Mouse (Mus musculus): ENCODE measurements around the gene Dact1. TPM values are rescaled to one million over a fixed set of nuclear protein-coding genes. Genes with fewer than 3 reads are reported as not detected.

Dact1 gene
- total and polyA plus RNA-seq, 3 experiments: 2.7 to 4.6 (median 3.7) TPM

- DNase-seq (ENCODE audit: extremely low read depth): no peak
- H3K79me2 ChIP-seq (replicated peaks; ENCODE audit: control insufficient read depth, extremely low read depth, insufficient read depth, poor library complexity, severe bottlenecking): no peaks in the 10 kb centered on the region; the same call in 1 of the 2 replicates
- H3K27me3 ChIP-seq (replicated peaks): no peaks in the 10 kb centered on the region
- no peak overlapping the region for H3K4me3 ChIP-seq (replicated peaks in 1 of 3; ENCODE audit: low read depth in 2 of 3, low read length in 2 of 3, poor library complexity in 1 of 3)
- H3K9me3 ChIP-seq (replicated peaks; ENCODE audit: low read length): no peaks in the 10 kb centered on the region
- H3K27ac ChIP-seq (ENCODE audit: insufficient read depth, low read depth): no peak overlapping the region
- no peak overlapping the region for H3K4me2 ChIP-seq (ENCODE audit: insufficient read depth, low read depth, poor library complexity, severe bottlenecking)
- dilution Hi-C loops (cut with MboI; ENCODE audit: extremely low pct_ligation_motif_present, extremely low pct_unique_long_range_greater_than_20kb, low sequenced_read_pairs) (no loop called here), in situ Hi-C loops (cut with MboI; ENCODE audit: low pct_ligation_motif_present, low pct_unique_long_range_greater_than_20kb, low sequenced_read_pairs) (no loop called here)
- H3K4me1 ChIP-seq (ENCODE audit: control insufficient read depth in 1 of 2, insufficient read depth in 2 of 2): peaks cover 2 to 15% of the 10 kb centered on the region in 2 experiments; a peak in 2 of 4 replicates
- peaks cover 0 to 33% of the 10 kb centered on the region in 2 experiments for H3K36me3 ChIP-seq (replicated peaks in 1 of 2; ENCODE audit: control insufficient read depth in 1 of 2, insufficient read depth in 1 of 2, low read length in 1 of 2)
- TF ChIP-seq MAZ (IDR thresholded peaks at IDR 0.05; ENCODE audit: low read depth, low read length) (no peak), ZNF384 (IDR thresholded peaks at IDR 0.05; ENCODE audit: low read depth, low read length) (no peak), POLR2A (IDR thresholded peaks at IDR 0.05; ENCODE audit: low read depth, low read length) (no peak), PAX5 (IDR thresholded peaks at IDR 0.05; ENCODE audit: low read length) (no peak), ETS1 (conservative IDR thresholded peaks at IDR 0.05; ENCODE audit: low read depth, low read length) (no peak), ZC3H11A (IDR thresholded peaks at IDR 0.05; ENCODE audit: low read depth, low read length) (no peak), POLR2AphosphoS2 (IDR thresholded peaks at IDR 0.05; ENCODE audit: low read depth, low read length) (no peak), MEF2A (IDR thresholded peaks at IDR 0.05; ENCODE audit: borderline replicate concordance, low read depth, low read length) (no peak), CHD2 (IDR thresholded peaks at IDR 0.05; ENCODE audit: low read length) (no peak), HCFC1 (IDR thresholded peaks at IDR 0.05; ENCODE audit: low read depth, low read length) (no peak), MAX (IDR thresholded peaks at IDR 0.05; ENCODE audit: low read length) (no peak), E2F4 (IDR thresholded peaks at IDR 0.05; ENCODE audit: insufficient replicate concordance, low read depth, low read length) (no peak), SIN3A (IDR thresholded peaks at IDR 0.05; ENCODE audit: low read length) (no peak), ZMIZ1 (IDR thresholded peaks at IDR 0.05; ENCODE audit: low read depth, low read length) (no peak), BHLHE40 (IDR thresholded peaks at IDR 0.05; ENCODE audit: low read depth, low read length) (no peak)
- no peak overlapping the region for H3K9ac ChIP-seq (ENCODE audit: insufficient read depth, low read depth)
Observed at GRCm38 (mm10) chr12:71296849-71297535, 12.7 kb upstream of the Dact1 start.

- H3K9me3 ChIP-seq (replicated peaks; ENCODE audit: low read length): peaks cover 8% of the 10 kb centered on the region
- no peak overlapping the region for H3K4me3 ChIP-seq (replicated peaks in 1 of 3; ENCODE audit: low read depth in 2 of 3, low read length in 2 of 3, poor library complexity in 1 of 3)
- TF ChIP-seq POLR2AphosphoS2 (IDR thresholded peaks at IDR 0.05; ENCODE audit: low read depth, low read length) (no peak), SIN3A (IDR thresholded peaks at IDR 0.05; ENCODE audit: low read length) (no peak), TCF12 (IDR thresholded peaks at IDR 0.05; ENCODE audit: low read depth, low read length) (no peak), HCFC1 (IDR thresholded peaks at IDR 0.05; ENCODE audit: low read depth, low read length) (no peak), SMC3 (IDR thresholded peaks at IDR 0.05; ENCODE audit: low read depth, low read length) (no peak), CTCF (conservative IDR thresholded peaks at IDR 0.05 in 1 of 2, IDR thresholded peaks at IDR 0.05 in 1 of 2; ENCODE audit: low read depth in 2 of 2, low read length in 2 of 2) (no peak), USF1 (IDR thresholded peaks at IDR 0.05; ENCODE audit: low read depth, low read length) (no peak), MXI1 (IDR thresholded peaks at IDR 0.05; ENCODE audit: low read depth, low read length) (no peak), MYC (IDR thresholded peaks at IDR 0.05; ENCODE audit: low read depth, low read length) (no peak), JUN (IDR thresholded peaks at IDR 0.05; ENCODE audit: insufficient read depth, low read depth, low read length) (no peak), MAZ (IDR thresholded peaks at IDR 0.05; ENCODE audit: low read depth, low read length) (no peak), ZC3H11A (IDR thresholded peaks at IDR 0.05; ENCODE audit: low read depth, low read length) (no peak), KAT2A (IDR thresholded peaks at IDR 0.05; ENCODE audit: insufficient replicate concordance, low read length) (no peak), GABPA (IDR thresholded peaks at IDR 0.05; ENCODE audit: insufficient replicate concordance, low read depth, low read length) (no peak), ZNF384 (IDR thresholded peaks at IDR 0.05; ENCODE audit: low read depth, low read length) (no peak), ETS1 (conservative IDR thresholded peaks at IDR 0.05; ENCODE audit: low read depth, low read length) (no peak), ZKSCAN1 (IDR thresholded peaks at IDR 0.05; ENCODE audit: borderline replicate concordance, low read depth, low read length) (no peak), ELF1 (IDR thresholded peaks at IDR 0.05; ENCODE audit: low read depth, low read length) (no peak), PAX5 (IDR thresholded peaks at IDR 0.05; ENCODE audit: low read length) (no peak)
- H3K27me3 ChIP-seq (replicated peaks): no peaks in the 10 kb centered on the region
- no peak overlapping the region for H3K4me2 ChIP-seq (ENCODE audit: insufficient read depth, low read depth, poor library complexity, severe bottlenecking)
- H3K4me1 ChIP-seq (ENCODE audit: control insufficient read depth in 1 of 2, insufficient read depth in 2 of 2): no peaks in the 10 kb centered on the region
- DNase-seq (ENCODE audit: extremely low read depth): no peak
- no peak overlapping the region for H3K27ac ChIP-seq (ENCODE audit: insufficient read depth, low read depth)
- no peaks in the 10 kb centered on the region for H3K79me2 ChIP-seq (replicated peaks; ENCODE audit: control insufficient read depth, extremely low read depth, insufficient read depth, poor library complexity, severe bottlenecking)
- in situ Hi-C loops (cut with MboI; ENCODE audit: low pct_ligation_motif_present, low pct_unique_long_range_greater_than_20kb, low sequenced_read_pairs): loop anchor here (25.0 kb wide), 1 partner anchor 402 kb away; no protein-coding TSS in a partner anchor
- H3K36me3 ChIP-seq (replicated peaks in 1 of 2; ENCODE audit: control insufficient read depth in 1 of 2, insufficient read depth in 1 of 2, low read length in 1 of 2): peaks cover 3 to 20% of the 10 kb centered on the region in 2 experiments
- dilution Hi-C loops (cut with MboI; ENCODE audit: extremely low pct_ligation_motif_present, extremely low pct_unique_long_range_greater_than_20kb, low sequenced_read_pairs): no loop called here
- no peak overlapping the region for H3K9ac ChIP-seq (ENCODE audit: insufficient read depth, low read depth)
Observed at GRCm38 (mm10) chr12:71310068-71310931, 616 bp downstream of the Dact1 start.

Data from CH12.LX (cell line).